Mouse (Mus musculus) natural killer cell, adult 2 months (primary cell): ENCODE results near the gene Gm26566.
A peak's percentile ranks its signal among the peaks of the same experiment; 100 is the strongest.
"Not testable (repeated sequence)": the region's sequence is repeated elsewhere in the genome, so short reads cannot be mapped to it uniquely, and the experiment has no call there.

Experiments
- DNase-seq, 2 experiments: peaks; one replicate each; pipeline ENCODE4 v3.0.0; 2022; ENCODE audit warnings: low spot score in 2 of 2

The Gm26566 gene

DNA sequence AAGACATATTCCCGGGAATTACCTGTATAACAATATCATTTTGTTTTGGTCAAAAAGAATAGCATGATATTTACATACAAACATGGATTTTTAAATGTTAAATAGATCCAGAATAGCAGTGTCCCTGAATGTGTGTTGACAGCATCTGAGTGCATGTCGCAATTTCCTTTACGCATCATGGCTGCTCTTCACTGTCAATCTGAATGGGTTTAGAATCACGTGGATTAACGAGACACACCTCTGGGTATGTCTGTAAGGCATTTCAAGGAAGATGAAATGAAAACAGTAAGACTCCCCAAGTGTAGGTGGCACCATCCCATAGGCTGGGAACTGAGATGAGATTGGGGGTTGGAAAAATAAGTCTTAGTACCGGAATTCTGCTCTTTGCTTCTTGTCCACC, 17.4 kb downstream of the Gm26566 start:
- DNase-seq = no peak

DNA sequence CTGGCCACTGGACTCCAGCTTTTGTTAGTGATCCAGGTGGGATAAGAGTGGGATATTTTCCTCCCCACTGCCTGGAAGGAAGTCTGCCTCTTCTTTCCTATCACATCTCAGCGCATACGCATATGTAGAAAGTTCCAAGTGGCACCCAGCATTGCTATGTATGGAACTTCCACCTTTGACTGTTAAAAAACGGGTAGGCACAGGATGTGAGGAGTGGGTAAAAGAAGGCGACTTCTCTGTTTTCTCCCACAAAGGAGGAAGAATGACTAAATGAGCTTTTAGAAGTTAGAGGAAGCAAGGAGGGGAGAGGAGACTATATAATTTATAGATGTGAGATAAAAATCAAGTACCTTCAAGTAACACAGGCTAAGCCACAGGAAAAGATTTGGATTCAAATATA, 19.8 kb downstream of the Gm26566 start:
- no peak for DNase-seq

DNA sequence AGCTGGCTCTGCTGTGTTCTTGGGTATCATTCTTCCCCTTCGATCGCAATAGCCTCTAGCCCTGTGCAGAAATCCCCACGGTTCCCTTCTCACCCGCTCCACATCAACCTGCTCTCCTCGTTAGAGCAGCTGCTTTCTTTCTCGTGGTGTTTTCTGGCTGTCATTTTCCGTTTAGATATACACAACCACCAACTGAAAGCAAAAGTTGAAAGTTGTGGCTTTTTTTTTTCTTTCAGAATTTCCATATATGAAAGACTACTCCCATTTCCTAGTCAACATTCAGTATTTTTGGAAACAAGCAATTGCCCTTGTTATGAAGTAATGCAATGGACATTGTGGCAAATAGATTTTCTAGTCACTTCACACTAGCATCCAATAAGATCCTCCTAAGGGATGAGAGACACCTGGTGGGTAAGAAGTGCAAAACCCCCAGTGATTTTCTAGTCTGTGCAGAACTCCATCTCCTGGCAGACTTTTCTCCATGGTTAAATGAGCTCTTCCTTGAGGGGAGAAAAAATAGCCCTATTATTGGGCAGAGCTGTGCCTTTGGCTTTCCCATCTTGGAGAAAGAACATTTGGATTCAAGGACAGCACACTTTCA, 21.3 kb downstream of the Gm26566 start:
- no peak for DNase-seq

DNA sequence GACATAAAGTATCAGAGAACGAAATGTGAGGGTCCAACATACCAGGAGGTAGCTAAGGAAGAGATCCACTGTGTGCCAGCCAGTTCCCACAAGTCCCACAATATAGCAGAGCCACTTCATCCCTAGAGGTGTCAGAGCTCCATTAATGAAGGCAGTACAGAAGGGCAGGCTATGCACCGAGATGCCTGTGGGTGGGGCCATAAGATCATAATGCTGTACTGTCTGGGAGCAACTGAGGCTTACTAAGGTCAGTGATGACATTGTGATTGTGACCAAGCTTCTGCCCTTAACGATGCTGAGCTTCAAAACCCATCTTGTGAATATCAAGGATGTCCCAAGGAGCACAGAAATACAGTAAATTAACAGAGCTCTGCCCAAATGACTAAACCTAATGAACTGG, 22.6 kb downstream of the Gm26566 start:
- DNase-seq = no peak

DNA sequence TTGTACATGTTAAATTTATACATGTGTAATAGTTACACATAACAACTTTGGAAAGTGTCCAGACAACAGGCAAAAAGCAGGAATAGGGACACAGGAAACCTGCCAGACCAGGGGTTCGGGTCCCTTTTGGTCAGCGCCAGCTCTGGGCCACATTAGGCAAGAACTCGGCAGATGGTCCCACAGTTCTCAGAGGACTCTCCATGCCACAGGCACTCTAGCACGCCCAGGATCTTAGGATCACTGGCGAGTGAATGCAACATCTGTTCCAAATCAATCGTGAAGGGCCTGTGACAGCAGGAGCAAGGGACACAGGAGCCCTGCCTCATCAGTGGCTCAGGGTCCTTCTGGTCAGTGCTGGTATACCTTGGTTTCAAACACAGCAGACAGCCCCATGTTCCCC, 28.3 kb downstream of the Gm26566 start:
- DNase-seq = no peak

DNA sequence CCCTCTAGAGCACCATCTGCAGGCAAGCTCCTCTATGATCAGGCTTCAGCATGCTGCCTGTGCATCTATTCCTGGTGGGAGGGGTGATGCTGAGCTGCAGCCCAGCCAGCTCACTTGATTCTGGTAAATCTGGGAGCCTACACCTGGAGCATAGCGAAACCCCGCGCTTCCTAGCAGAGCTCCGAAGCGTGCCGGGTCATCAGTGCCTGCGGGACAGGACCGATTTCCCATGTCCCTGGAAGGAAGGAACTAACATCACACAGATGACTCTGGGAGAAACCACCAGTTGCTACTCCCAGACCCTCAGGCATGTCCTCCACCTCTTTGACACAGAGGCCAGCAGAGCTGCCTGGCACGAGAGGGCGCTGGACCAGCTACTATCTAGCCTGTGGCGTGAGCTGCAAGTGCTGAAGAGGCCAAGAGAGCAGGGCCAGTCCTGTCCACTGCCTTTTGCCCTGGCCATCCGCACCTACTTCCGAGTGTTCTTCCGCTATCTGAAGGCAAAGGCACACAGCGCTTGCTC, 33.3 kb downstream of the Gm26566 start, which contains the start of gene Gm13271:
TSS of gene Gm13271 (plus strand) at position 51 of the 523 bp plus-strand sequence.
- DNase-seq = peak; percentile 54 to 55

DNA sequence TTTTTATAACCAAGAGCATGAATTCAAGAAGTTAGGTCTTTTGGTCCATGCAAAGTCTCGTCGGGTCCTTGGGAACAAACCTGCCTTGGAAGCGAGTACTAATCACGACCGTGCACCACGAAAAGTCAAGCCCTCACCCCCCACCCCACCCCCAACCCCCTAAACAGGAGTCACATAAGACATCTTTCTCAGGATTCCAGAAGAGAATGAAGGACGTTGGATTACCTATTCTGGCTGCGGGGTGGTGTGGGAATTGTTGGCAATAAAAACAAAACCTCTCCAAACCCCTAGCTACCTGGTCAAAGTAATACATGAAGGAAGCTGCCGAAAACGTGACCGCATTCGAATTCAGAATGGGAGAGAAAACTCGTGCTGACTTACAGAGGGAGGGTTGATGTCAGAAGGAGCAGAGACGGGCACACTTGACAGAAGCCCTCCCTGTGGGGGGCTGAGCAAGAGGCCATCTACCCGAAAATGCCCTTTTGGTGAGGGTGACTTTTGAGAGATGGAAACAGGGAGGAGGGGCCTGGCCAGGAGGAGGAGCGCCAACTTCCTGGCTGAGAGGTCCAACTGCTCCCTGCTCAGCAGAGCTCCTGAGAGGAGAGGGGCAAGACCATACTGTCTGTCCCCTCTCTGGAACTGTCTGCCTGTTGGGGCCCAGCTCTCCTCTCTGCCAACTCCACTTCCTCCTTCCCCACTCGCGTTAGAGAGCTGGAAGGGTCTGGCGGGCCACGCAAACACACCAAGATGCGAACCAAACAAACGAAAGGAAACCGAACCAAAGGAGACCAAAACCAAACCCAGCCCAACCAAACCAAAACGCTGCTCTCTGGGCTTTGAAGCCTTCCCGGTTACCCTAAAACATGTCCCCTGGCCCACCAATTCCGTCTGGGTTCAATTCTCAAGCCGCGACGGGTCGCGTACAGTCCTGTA, 35.2 kb downstream of the Gm26566 start:
- peak in 1 of 2 experiments; percentile 20 for DNase-seq

DNA sequence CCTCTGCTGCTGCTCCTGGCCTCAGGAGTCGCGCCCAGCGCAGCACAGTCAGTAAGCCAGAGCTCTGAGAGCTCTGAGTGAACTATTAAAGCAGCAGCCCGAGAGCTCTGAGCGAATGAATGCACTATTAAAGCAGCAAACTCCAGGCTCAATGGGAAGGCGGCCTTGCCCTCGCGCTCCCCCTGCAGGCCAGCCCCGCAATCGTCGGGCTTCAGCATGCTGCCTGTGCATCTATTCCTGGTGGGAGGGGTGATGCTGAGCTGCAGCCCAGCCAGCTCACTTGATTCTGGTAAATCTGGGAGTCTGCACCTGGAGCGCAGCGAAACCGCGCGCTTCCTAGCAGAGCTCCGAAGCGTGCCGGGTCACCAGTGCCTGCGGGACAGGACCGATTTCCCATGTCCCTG, 36.0 kb downstream of the Gm26566 start:
- peak; percentile 90 to 92 for DNase-seq

DNA sequence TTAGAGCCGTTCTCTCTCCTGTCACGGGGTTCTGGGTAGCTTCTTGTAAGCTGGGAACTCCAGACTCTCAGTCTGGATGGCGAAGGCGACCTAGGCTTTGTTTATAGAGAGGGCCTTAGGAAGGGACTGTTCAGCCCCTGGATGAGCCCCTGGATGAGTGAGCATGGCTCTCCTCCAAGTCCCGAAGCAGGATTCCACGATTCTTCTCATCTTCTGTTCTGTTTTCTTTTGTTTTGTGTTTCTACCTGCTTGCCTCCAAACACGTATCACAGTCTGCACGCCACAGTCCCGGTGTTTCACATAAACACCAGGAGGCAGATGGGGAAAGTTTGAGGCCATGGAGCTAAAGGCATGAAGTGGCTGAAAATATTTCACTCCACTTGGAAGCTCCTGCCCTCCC, 37.1 kb downstream of the Gm26566 start:
- not testable (repeated sequence) for DNase-seq

DNA sequence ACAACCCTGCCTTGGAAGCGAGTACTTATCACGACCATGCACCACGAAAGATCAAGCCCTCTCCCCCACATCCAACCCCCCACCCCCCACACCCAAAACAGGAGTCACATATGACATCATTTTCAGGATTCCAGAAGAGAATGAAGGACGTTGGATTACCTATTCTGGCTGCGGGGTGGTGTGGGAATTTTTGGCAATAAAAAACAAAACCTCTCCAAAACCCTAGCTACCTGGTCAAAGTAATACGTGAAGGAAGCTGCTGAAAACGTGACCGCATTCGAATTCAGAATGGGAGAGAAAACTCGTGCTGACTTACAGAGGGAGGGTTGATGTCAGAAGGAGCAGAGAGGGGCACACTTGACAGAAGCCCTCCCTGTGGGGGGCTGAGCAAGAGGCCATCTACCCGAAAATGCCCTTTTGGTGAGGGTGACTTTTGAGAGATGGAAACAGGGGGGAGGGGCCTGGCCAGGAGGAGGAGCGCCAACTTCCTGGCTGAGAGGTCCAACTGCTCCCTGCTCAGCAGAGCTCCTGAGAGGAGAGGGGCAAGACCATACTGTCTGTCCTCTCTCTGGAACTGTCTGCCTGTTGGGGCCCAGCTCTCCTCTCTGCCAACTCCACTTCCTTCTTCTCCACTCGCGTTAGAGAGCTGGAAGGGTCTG, 38.1 kb downstream of the Gm26566 start, which contains the start of gene Gm13283:
TSS of gene Gm13283 (plus strand) at position 510 of the 659 bp plus-strand sequence.
- peak; percentile 22 to 25 for DNase-seq

DNA sequence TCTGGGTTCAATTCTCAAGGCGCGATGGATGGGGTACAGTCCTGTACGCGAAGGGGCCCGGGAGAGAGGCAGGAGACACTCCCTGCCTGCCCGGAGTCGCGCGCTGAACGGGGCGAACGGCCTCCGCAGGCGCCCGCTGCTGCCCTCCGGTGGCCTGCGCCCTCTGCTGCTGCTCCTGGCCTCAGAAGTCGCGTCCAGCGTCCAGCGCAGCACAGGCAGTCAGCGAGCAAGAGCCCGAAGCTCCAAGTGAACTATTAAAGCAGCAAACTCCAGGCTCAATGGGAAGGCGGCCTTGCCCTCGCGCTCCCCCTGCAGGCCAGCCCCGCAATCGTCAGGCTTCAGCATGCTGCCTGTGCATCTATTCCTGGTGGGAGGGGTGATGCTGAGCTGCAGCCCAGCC, 38.8 kb downstream of the Gm26566 start:
- peak; percentile 63 to 64 for DNase-seq

DNA sequence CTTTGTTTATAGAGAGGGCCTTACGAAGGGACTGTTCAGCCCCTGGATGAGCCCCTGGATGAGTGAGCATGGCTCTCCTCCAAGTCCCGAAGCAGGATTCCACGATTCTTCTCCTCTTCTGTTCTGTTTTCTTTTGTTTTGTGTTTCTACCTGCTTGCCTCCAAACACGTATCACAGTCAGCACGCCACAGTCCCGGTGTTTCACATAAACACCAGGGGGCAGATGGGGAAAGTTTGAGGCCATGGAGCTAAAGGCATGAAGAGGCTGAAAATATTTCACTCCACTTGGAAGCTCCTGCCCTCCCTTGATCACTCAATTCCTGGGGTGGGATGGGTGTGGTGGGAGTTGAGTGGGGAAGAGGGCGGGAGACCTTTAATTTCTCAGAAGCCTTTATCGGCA, 40.2 kb downstream of the Gm26566 start:
- DNase-seq = peak; percentile 57 to 74

DNA sequence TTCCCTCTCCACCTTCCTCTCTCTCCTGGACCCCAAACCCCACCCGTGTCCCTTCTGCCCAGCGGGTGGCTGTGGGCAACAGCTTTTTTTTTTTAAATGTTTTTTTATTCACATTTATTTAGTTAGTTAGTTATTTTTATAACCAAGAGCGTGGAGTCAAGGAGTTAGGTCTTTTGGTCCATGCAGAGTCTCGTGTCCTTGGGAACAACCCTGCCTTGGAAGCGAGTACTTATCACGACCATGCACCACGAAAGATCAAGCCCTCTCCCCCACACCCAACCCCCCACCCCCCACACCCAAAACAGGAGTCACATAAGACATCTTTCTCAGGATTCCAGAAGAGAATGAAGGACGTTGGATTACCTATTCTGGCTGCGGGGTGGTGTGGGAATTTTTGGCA, 40.7 kb downstream of the Gm26566 start:
- DNase-seq = not testable (repeated sequence)

DNA sequence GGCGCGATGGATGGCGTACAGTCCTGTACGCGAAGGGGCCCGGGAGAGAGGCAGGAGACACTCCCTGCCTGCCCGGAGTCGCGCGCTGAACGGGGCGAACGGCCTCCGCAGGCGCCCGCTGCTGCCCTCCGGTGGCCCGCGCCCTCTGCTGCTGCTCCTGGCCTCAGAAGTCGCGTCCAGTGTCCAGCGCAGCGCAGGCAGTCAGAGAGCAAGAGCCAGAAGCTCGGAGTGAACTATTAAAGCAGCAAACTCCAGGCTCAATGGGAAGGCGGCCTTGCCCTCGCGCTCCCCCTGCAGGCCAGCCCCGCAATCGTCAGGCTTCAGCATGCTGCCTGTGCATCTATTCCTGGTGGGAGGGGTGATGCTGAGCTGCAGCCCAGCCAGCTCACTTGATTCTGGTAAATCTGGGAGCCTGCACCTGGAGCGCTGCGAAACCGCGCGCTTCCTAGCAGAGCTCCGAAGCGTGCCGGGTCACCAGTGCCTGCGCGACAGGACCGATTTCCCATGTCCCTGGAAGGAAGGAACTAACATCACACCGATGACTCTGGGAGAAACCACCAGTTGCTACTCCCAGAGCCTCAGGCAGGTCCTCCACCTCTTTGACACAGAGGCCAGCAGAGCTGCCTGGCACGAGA, 41.9 kb downstream of the Gm26566 start:
- DNase-seq = peak; percentile 47 to 52
